Mouse (Mus musculus) spleen, adult 2 months (tissue): ENCODE results near the gene Ppp4r2.

Experiments used
- CTCF ChIP-seq: fragments of 200-500 bp; IDR thresholded peaks from 2 replicates; pipeline ENCODE4 v1.5.1; 2011; ENCODE audit warnings: mild to moderate bottlenecking, inconsistent platforms; ENCODE audit not compliant: insufficient read depth, insufficient read length, insufficient replicate concordance; ENCODE audit errors: extremely low read depth
- POLR2A ChIP-seq: fragments of 200-500 bp; IDR thresholded peaks from 2 replicates; pipeline ENCODE4 v1.6.1; 2011; ENCODE audit warnings: low read depth, low read length, inconsistent platforms

GRCm38 (mm10) chr6:100799766-100800165, 33.7 kb upstream of the Ppp4r2 start:
- TF ChIP-seq CTCF (no peak), POLR2A (no peak)
